Mouse (Mus musculus): ENCODE measurements around the gene Tmem178. TPM values are rescaled to one million over a fixed set of nuclear protein-coding genes. Genes with fewer than 3 reads are reported as not detected.

The Tmem178 gene
- polyA plus RNA-seq, 1 experiment from 2014 or later = 4.0 TPM

DNA sequence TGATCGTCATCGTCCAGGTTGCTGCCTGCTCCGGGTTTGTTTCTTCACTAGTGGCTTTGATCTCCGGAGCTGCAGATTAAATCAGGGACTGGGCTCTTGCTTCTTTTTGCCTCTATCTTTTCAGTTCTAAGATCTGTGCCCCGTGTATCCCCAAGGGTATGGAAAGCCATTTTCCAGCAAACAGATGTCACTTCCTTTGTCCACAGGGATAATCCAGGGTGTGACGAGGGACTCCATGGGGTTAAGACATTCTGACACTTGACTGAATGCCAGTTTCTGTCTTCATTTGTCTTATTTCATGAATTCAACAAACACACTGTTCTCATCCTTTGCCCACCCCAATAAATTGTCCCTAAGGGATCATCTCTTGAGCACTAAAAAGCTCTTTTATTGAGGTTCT lies 54.5 kb downstream of the Tmem178 start:
- WGBS = 58% methylated on average over 6 of the region's 6 CpGs
- H3K4me3 ChIP-seq (ENCODE audit: low read length) = no peak overlapping the region
- H3K36me3 ChIP-seq (ENCODE audit: control insufficient read depth, insufficient read depth) = peaks cover 2% of the 10 kb centered on the region; the same call in 1 of the 2 replicates
- H3K27me3 ChIP-seq (ENCODE audit: control insufficient read depth, insufficient read depth, low read length) = no peaks in the 10 kb centered on the region
- H3K9ac ChIP-seq (ENCODE audit: low read length) = no peak overlapping the region
- H3K4me1 ChIP-seq (ENCODE audit: control insufficient read depth, insufficient read depth, low read length) = 0 out of 2 replicates have a peak, but pooled peaks cover 3% of the 10 kb centered on the region
- peaks cover 3% of the 10 kb centered on the region for H3K9me3 ChIP-seq (replicated peaks; ENCODE audit: control insufficient read depth, low read length)
- H3K4me2 ChIP-seq (ENCODE audit: low read depth, low read length) = no peak overlapping the region
- no peak overlapping the region for H3K27ac ChIP-seq (ENCODE audit: low read length)
- ATAC-seq (replicated peaks; ENCODE audit: extremely low read depth, insufficient read depth, low FRiP score) = no peak

DNA sequence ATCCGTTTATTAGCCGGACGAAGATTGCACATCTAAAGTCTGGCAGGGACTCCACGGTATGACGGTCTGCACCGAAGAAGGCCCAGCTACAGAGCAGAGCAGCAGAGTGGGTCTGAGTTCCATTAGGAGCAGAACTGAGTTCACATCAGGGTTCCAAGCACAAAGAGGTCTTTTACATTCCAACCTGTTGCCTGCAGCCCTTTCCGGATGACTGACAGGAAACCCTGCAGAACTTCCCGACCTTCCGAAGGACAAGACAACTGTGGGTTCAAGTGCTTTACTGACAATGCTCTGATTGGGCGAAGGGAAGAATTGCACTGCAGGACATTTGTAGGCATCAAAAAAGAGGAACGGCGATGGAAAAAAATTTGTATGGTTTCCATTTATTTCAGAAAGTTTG lies 56.6 kb downstream of the Tmem178 start:
- no peak for ATAC-seq (replicated peaks; ENCODE audit: extremely low read depth, insufficient read depth, low FRiP score)
- H3K9ac ChIP-seq (ENCODE audit: low read length) = no peak overlapping the region
- peaks cover 2% of the 10 kb centered on the region for H3K9me3 ChIP-seq (replicated peaks; ENCODE audit: control insufficient read depth, low read length)
- no peak overlapping the region for H3K27ac ChIP-seq (ENCODE audit: low read length)
- WGBS = 81% methylated on average over 12 of the region's 12 CpGs
- no peaks in the 10 kb centered on the region for H3K27me3 ChIP-seq (ENCODE audit: control insufficient read depth, insufficient read depth, low read length)
- H3K4me1 ChIP-seq (ENCODE audit: control insufficient read depth, insufficient read depth, low read length) = peaks cover 17% of the 10 kb centered on the region
- peaks cover 2% of the 10 kb centered on the region; the same call in 1 of the 2 replicates for H3K36me3 ChIP-seq (ENCODE audit: control insufficient read depth, insufficient read depth)
- H3K4me2 ChIP-seq (ENCODE audit: low read depth, low read length) = no peak overlapping the region
- no peak overlapping the region for H3K4me3 ChIP-seq (ENCODE audit: low read length)

DNA sequence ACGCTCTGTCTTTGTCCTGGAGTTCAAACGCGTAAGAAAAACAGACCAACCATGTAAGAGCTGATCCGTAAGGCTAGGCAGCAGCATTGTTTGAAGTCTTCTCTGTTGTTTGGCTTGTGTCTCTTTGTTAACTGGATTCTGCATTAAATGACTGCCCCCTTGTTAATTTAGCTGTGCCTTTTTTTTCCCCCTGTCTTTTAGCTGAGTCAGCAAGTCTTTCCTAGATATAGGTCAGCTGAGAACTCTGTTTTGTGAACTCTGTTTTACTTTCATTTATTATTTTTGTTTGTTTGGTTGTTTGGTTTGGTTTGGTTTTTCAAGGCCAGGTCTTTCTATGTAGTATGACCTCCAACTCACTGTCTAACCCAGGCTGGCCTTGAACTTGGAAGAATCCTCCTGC lies 57.2 kb downstream of the Tmem178 start:
- no peak for ATAC-seq (replicated peaks; ENCODE audit: extremely low read depth, insufficient read depth, low FRiP score)
- no peaks in the 10 kb centered on the region for H3K27me3 ChIP-seq (ENCODE audit: control insufficient read depth, insufficient read depth, low read length)
- H3K4me2 ChIP-seq (ENCODE audit: low read depth, low read length) = no peak overlapping the region
- H3K9ac ChIP-seq (ENCODE audit: low read length) = no peak overlapping the region
- H3K4me1 ChIP-seq (ENCODE audit: control insufficient read depth, insufficient read depth, low read length) = peaks cover 17% of the 10 kb centered on the region
- no peaks in the 10 kb centered on the region for H3K9me3 ChIP-seq (replicated peaks; ENCODE audit: control insufficient read depth, low read length)
- H3K27ac ChIP-seq (ENCODE audit: low read length) = no peak overlapping the region
- H3K4me3 ChIP-seq (ENCODE audit: low read length) = no peak overlapping the region
- 97% methylated on average over 4 of the region's 4 CpGs for WGBS
- no peaks in the 10 kb centered on the region for H3K36me3 ChIP-seq (ENCODE audit: control insufficient read depth, insufficient read depth)

DNA sequence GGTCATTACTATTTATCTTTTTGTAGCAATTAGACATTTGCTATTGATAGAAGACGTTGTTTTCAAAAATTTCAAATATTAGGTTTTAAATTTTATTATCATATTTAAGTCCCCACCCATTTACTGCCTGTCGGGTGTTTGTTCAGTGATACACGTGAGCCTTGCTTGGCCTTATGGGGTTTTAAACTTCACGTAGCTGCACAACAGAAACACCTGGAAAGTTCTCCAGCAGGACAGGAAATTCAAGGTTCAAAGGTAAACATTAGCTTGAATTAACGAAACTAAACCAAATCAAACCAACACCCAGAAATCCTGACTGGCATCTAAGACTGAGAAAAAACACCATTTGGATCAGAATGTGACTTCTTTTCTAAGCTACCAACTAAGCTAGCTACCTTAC lies 57.7 kb downstream of the Tmem178 start:
- 83% methylated on average over 5 of the region's 5 CpGs for WGBS
- Histone ChIP-seq H3K9ac (ENCODE audit: low read length) (no peak overlapping the region), H3K4me1 (ENCODE audit: control insufficient read depth, insufficient read depth, low read length) (peaks cover 17% of the 10 kb centered on the region), H3K4me3 (ENCODE audit: low read length) (no peak overlapping the region), H3K27me3 (ENCODE audit: control insufficient read depth, insufficient read depth, low read length) (no peaks in the 10 kb centered on the region), H3K4me2 (ENCODE audit: low read depth, low read length) (no peak overlapping the region), H3K9me3 (replicated peaks; ENCODE audit: control insufficient read depth, low read length) (no peaks in the 10 kb centered on the region), H3K27ac (ENCODE audit: low read length) (no peak overlapping the region), H3K36me3 (ENCODE audit: control insufficient read depth, insufficient read depth) (no peaks in the 10 kb centered on the region)
- ATAC-seq (replicated peaks; ENCODE audit: extremely low read depth, insufficient read depth, low FRiP score) = no peak

DNA sequence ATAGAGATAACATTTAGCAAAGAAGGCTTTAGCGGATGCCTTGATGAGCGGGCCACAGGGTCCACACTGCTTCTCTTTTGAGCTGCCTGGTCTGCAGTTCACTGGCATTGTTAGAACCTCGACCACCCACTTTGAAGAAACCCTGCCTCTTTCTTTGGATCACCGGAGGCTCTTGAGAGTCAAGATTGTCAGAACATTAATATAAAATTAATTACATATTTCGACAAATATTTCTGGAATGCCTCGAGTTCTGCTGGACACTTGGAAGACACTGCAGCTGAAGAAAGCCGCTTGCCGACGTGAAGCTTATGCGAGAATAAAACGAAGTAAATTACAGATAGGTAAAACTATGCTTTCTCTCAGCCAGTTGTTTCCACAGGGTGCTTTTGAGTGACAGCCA lies 60.0 kb downstream of the Tmem178 start:
- Histone ChIP-seq H3K4me2 (ENCODE audit: low read depth, low read length) (no peak overlapping the region), H3K4me3 (ENCODE audit: low read length) (no peak overlapping the region), H3K4me1 (ENCODE audit: control insufficient read depth, insufficient read depth, low read length) (peaks cover 19% of the 10 kb centered on the region), H3K9ac (ENCODE audit: low read length) (no peak overlapping the region), H3K27me3 (ENCODE audit: control insufficient read depth, insufficient read depth, low read length) (no peaks in the 10 kb centered on the region), H3K27ac (ENCODE audit: low read length) (no peak overlapping the region), H3K9me3 (replicated peaks; ENCODE audit: control insufficient read depth, low read length) (no peaks in the 10 kb centered on the region), H3K36me3 (ENCODE audit: control insufficient read depth, insufficient read depth) (no peaks in the 10 kb centered on the region)
- ATAC-seq (replicated peaks; ENCODE audit: extremely low read depth, insufficient read depth, low FRiP score) = no peak
- WGBS = 51% methylated on average over 11 of the region's 11 CpGs

DNA sequence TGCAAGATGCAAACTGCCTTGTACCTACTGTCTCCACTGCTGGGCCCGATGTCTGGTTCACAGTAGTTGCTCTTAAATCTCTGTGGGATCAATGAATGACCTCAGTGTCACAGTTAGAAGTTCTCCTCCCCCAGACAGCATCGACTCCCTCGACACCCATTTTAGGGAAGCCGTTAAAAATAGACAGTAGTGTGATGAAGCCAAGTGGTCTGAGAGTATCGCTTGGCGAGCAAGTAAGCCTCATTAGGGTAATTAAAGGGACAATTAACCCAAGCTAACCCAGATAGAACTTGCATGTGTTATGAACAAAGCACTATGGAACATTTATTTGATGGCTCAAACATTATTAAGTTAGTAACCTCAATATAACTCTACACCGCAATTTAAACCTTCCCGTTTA lies 60.9 kb downstream of the Tmem178 start:
- Histone ChIP-seq H3K9ac (ENCODE audit: low read length) (no peak overlapping the region; the same call in 1 of the 2 replicates), H3K4me2 (ENCODE audit: low read depth, low read length) (peak overlapping the region; percentile 8; the same call in 1 of the 2 replicates), H3K9me3 (replicated peaks; ENCODE audit: control insufficient read depth, low read length) (no peaks in the 10 kb centered on the region), H3K4me3 (ENCODE audit: low read length) (no peak overlapping the region), H3K4me1 (ENCODE audit: control insufficient read depth, insufficient read depth, low read length) (peaks cover 24% of the 10 kb centered on the region), H3K27me3 (ENCODE audit: control insufficient read depth, insufficient read depth, low read length) (no peaks in the 10 kb centered on the region), H3K27ac (ENCODE audit: low read length) (peak overlapping the region; percentile 2; the same call in 1 of the 2 replicates), H3K36me3 (ENCODE audit: control insufficient read depth, insufficient read depth) (no peaks in the 10 kb centered on the region)
- ATAC-seq (replicated peaks; ENCODE audit: extremely low read depth, insufficient read depth, low FRiP score) = no peak
- WGBS = 47% methylated on average over 8 of the region's 8 CpGs

DNA sequence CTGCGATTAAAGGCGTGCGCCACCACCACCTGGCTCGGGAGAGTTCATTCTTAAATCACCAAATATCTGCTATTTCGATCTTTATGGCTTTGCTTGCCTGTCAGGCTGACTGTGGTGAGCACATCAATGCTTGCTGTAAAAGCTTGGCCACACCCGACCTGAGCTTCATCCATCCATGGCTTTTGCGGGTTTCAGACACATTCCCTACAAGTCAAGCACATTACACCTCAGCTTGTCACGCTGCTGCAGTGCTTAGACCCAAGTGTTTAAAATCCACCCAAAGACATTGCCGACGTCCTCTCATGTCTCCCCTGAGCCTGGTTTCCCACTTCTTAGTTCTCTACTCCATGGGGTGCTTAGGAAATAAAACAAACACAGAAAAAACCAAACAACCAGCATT lies 64.7 kb downstream of the Tmem178 start:
- no peaks in the 10 kb centered on the region for H3K9me3 ChIP-seq (replicated peaks; ENCODE audit: control insufficient read depth, low read length)
- ATAC-seq (replicated peaks; ENCODE audit: extremely low read depth, insufficient read depth, low FRiP score) = no peak
- H3K9ac ChIP-seq (ENCODE audit: low read length) = no peak overlapping the region
- H3K27ac ChIP-seq (ENCODE audit: low read length) = no peak overlapping the region
- H3K27me3 ChIP-seq (ENCODE audit: control insufficient read depth, insufficient read depth, low read length) = no peaks in the 10 kb centered on the region
- no peaks in the 10 kb centered on the region for H3K36me3 ChIP-seq (ENCODE audit: control insufficient read depth, insufficient read depth)
- H3K4me1 ChIP-seq (ENCODE audit: control insufficient read depth, insufficient read depth, low read length) = peaks cover 27% of the 10 kb centered on the region
- H3K4me2 ChIP-seq (ENCODE audit: low read depth, low read length) = no peak overlapping the region
- no peak overlapping the region for H3K4me3 ChIP-seq (ENCODE audit: low read length)
- WGBS = 79% methylated on average over 10 of the region's 10 CpGs

DNA sequence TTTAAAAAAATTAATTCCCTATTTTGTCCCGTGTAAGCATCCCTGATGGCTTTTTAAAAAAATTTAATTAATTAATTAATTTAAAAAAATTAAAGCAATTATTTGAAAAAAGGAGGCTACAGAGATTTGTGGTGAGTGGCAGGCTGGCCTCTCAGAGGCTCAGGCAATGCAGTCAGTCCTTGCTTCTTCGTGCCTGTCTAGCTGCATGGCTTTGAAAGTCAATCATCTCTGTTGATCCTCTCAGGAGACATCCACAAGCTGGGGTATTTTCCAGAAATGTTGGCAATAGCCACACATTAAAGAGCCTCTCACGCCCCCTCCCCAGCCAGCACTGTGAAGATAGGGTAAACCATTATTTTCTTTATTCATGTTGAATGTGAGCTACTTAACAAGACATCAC lies 65.8 kb downstream of the Tmem178 start:
- Histone ChIP-seq H3K36me3 (ENCODE audit: control insufficient read depth, insufficient read depth) (no peaks in the 10 kb centered on the region), H3K27me3 (ENCODE audit: control insufficient read depth, insufficient read depth, low read length) (no peaks in the 10 kb centered on the region), H3K4me1 (ENCODE audit: control insufficient read depth, insufficient read depth, low read length) (peaks cover 18% of the 10 kb centered on the region), H3K27ac (ENCODE audit: low read length) (no peak overlapping the region), H3K4me3 (ENCODE audit: low read length) (no peak overlapping the region), H3K9me3 (replicated peaks; ENCODE audit: control insufficient read depth, low read length) (no peaks in the 10 kb centered on the region), H3K9ac (ENCODE audit: low read length) (no peak overlapping the region), H3K4me2 (ENCODE audit: low read depth, low read length) (no peak overlapping the region)
- 63% methylated on average over 3 of the region's 3 CpGs for WGBS
- no peak for ATAC-seq (replicated peaks; ENCODE audit: extremely low read depth, insufficient read depth, low FRiP score)

DNA sequence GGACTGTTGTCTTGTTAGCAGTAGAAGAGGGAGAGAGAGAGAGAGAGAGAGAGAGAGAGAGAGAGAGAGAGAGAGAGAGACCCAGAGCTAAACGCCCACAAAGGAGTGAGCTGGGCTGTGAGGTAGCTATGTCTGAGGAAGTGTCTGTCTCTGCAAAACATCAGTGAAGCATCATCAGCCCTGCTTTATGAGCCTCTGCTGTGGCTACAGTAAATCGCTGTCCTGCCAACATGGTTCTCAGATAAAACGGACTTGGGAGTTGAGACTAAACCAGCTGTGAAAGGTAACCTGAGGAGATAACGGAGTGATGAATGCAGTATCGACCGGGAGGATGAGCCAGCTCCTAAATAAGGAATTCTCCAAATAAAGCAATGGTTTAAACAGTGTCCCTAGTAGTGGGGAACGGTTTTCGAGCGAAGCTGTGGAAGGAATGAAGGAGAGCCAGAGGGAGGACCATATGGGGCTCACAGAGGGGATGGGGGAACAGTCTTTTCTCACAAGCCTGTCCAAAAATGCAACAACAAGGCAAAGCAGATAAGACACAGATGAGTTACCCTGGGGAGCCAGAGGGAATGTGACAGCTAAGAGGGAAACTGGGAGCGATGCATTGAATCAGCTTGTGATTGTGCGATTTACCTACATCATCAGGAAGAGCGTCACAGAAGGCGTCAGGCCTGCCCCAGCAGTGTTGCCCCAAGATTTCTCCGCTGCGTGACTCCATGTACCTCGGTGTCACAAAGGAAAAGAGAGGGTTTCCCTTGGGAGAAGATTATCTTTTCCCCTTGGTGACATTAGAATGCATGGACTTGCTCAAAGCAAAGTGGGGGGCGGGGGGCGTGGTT lies 66.6 kb downstream of the Tmem178 start:
- Histone ChIP-seq H3K9me3 (replicated peaks; ENCODE audit: control insufficient read depth, low read length) (no peaks in the 10 kb centered on the region), H3K27me3 (ENCODE audit: control insufficient read depth, insufficient read depth, low read length) (no peaks in the 10 kb centered on the region), H3K4me2 (ENCODE audit: low read depth, low read length) (no peak overlapping the region), H3K9ac (ENCODE audit: low read length) (no peak overlapping the region), H3K4me1 (ENCODE audit: control insufficient read depth, insufficient read depth, low read length) (peaks cover 13% of the 10 kb centered on the region; the same call in 1 of the 2 replicates), H3K27ac (ENCODE audit: low read length) (peak overlapping the region; percentile 29; the same call in 1 of the 2 replicates), H3K4me3 (ENCODE audit: low read length) (no peak overlapping the region), H3K36me3 (ENCODE audit: control insufficient read depth, insufficient read depth) (no peaks in the 10 kb centered on the region)
- ATAC-seq (replicated peaks; ENCODE audit: extremely low read depth, insufficient read depth, low FRiP score) = 0 out of 2 replicates have a peak, but pooled peaks have one; percentile 30
- 42% methylated on average over 18 of the region's 18 CpGs for WGBS

All from heart, embryonic 16.5 days (tissue).